Mouse (Mus musculus): Measurements from ENCODE around the gene Sidt1.

The Sidt1 gene

GRCm38 (mm10) chr16:44265562-44265961, 67.4 kb downstream of the Sidt1 start:
- in situ Hi-C loops (cut with MboI; ENCODE audit: low pct_unique_long_range_greater_than_20kb in 1 of 2, low sequenced_read_pairs in 2 of 2, unreplicated experiment in 1 of 2), result no loop called here

DNA sequence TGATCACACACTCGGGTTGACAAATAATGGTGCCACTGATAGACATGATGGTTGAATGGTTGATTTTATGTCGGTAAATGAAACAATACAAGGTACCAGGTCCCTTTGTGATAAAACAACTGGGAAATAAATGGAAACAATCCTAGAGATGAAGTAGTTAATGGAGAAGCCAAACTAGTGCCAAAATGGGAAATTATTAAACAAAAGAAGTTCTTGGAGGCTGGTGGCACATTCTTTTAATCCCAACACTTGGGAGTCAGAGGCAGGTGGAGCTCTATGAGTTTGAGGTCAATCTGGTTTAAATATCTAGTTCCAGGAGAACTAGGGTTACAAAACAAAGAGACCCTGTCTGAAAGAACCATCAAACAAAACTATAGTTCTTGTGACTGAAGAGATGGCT, 68.1 kb downstream of the Sidt1 start:
- in situ Hi-C loops (cut with MboI; ENCODE audit: low pct_unique_long_range_greater_than_20kb in 1 of 2, low sequenced_read_pairs in 2 of 2, unreplicated experiment in 1 of 2), result no loop called here

GRCm38 (mm10) chr16:44257476-44257875, 75.5 kb downstream of the Sidt1 start:
- in situ Hi-C loops (cut with MboI; ENCODE audit: low pct_unique_long_range_greater_than_20kb in 1 of 2, low sequenced_read_pairs in 2 of 2, unreplicated experiment in 1 of 2), result no loop called here

DNA sequence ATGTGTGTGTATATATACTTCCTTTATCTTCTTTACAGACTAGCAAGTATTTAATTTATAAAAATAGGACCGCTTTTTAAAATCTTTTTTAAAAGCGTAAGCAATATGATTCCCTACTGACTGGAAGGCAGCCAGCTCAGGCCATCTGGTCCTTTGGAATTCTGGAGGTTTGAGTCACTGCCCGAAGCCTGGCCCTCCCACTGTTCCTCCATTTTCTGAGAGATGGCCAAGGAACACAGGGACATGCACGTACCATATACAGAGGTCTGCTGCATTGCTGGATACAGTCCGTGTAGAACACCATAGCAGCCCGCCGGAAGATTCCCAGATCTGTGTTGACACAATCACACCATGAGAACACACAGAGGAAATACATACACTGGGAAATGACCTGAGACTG, 78.3 kb downstream of the Sidt1 start:
- in situ Hi-C loops (cut with MboI; ENCODE audit: low pct_unique_long_range_greater_than_20kb in 1 of 2, low sequenced_read_pairs in 2 of 2, unreplicated experiment in 1 of 2), result no loop called here

- in situ Hi-C loops (cut with MboI; ENCODE audit: low pct_unique_long_range_greater_than_20kb in 1 of 2, low sequenced_read_pairs in 2 of 2, unreplicated experiment in 1 of 2), result no loop called here
Measured at GRCm38 (mm10) chr16:44253797-44254634, 79.0 kb downstream of the Sidt1 start.

DNA sequence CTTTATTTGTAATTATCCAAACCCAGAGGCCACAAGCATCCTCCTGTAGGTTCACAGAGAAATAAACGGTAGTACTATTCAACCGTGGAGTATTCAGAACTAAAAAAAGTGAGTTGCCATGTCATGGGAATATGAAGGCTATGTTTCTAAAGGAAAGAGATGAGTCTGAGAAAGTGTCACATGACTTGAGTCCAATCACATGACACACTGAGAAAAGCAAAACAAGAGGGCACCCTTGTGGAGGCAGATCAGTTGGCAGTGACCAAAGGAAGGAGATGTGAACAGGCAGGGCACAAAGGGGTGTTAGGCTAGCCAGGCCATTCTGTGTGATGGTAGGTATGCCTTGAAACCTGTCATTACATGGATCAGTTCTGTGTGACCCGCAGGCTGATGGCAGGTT, 80.3 kb downstream of the Sidt1 start:
- in situ Hi-C loops (cut with MboI; ENCODE audit: low pct_unique_long_range_greater_than_20kb in 1 of 2, low sequenced_read_pairs in 2 of 2, unreplicated experiment in 1 of 2), result no loop called here

GRCm38 (mm10) chr16:44249985-44250384, 83.0 kb downstream of the Sidt1 start:
- in situ Hi-C loops (cut with MboI; ENCODE audit: low pct_unique_long_range_greater_than_20kb in 1 of 2, low sequenced_read_pairs in 2 of 2, unreplicated experiment in 1 of 2), result no loop called here

GRCm38 (mm10) chr16:44243323-44243722, 89.7 kb downstream of the Sidt1 start:
- in situ Hi-C loops (cut with MboI; ENCODE audit: low pct_unique_long_range_greater_than_20kb in 1 of 2, low sequenced_read_pairs in 2 of 2, unreplicated experiment in 1 of 2), result no loop called here

- in situ Hi-C loops (cut with MboI; ENCODE audit: low pct_unique_long_range_greater_than_20kb in 1 of 2, low sequenced_read_pairs in 2 of 2, unreplicated experiment in 1 of 2), result no loop called here
Measured at GRCm38 (mm10) chr16:44242633-44243032, 90.4 kb downstream of the Sidt1 start.

DNA sequence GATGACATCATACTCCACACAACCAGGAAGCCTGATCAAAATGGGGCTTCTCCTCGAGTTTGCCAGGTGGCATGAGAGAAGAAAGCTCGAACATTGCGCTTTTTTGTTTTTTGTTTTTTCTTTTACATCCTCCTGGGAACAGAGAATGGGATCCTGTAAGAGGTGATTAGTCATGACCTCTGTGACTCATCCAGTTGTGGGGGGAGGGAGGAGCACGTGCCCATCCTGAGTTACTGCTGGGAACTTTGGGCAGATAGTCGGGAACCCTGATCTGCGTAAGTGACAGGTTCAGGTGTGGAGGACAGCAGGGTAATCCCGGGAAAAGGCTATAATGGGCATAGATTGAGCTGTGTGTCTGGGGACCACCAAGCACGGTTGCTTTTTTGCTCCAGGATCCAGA, 92.6 kb downstream of the Sidt1 start:
- in situ Hi-C loops (cut with MboI; ENCODE audit: low pct_unique_long_range_greater_than_20kb in 1 of 2, low sequenced_read_pairs in 2 of 2, unreplicated experiment in 1 of 2), result no loop called here

- in situ Hi-C loops (cut with MboI; ENCODE audit: low pct_unique_long_range_greater_than_20kb in 1 of 2, low sequenced_read_pairs in 2 of 2, unreplicated experiment in 1 of 2), result no loop called here
Measured at GRCm38 (mm10) chr16:44238835-44239263, 94.1 kb downstream of the Sidt1 start.

DNA sequence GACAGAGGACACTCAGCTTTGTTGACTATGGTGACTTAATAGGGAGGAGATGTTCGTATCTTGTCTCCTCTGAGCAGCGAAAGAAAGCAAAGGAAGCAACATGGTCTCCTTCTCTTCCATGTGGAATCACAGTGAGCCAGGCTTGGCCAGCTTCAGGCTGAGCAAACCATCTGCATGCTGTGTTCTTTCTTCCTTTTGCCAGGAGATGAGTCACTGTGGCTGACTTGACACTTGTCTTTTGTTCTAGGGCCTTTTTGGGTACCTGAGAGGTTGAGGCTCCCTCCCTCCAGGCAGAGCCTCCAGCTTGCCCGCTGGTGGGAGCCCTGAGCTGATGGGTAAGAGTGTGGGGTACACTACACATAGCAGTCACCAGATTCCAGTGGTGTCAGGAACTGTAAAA, 95.2 kb downstream of the Sidt1 start:
- in situ Hi-C loops (cut with MboI; ENCODE audit: low pct_unique_long_range_greater_than_20kb in 1 of 2, low sequenced_read_pairs in 2 of 2, unreplicated experiment in 1 of 2), result no loop called here

- in situ Hi-C loops (cut with MboI; ENCODE audit: low pct_unique_long_range_greater_than_20kb in 1 of 2, low sequenced_read_pairs in 2 of 2, unreplicated experiment in 1 of 2), result no loop called here
Measured at GRCm38 (mm10) chr16:44233019-44233418, 100.0 kb downstream of the Sidt1 start.

DNA sequence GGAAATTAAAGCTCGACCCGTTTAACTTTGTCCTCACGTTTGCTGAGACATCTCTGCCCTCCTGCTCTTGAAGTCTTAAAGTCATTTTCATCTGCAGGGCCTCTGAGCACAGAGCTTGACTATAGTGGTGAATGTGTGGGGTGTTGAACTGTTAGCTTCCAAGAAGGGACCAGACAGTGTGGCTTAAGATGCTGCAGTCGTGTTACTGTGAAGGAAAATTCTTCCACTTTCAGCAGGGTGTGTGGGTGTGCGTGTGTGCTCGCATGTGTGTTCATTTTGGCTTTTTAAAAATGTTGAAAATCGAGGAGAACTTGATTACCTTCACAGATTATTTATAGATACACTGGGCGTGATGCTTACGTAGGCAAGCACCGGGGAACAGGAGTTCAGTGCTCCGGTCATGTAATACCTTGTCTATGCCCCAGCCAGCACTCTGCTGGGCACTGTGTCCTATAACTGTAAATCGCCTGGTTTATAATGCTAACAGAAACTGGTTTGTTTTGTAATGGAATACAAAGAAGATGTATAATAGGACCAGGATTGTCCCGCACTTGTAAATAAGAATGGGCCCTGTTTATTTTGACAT, 106.2 kb downstream of the Sidt1 start:
- in situ Hi-C loops (cut with MboI; ENCODE audit: low pct_unique_long_range_greater_than_20kb in 1 of 2, low sequenced_read_pairs in 2 of 2, unreplicated experiment in 1 of 2), result no loop called here

DNA sequence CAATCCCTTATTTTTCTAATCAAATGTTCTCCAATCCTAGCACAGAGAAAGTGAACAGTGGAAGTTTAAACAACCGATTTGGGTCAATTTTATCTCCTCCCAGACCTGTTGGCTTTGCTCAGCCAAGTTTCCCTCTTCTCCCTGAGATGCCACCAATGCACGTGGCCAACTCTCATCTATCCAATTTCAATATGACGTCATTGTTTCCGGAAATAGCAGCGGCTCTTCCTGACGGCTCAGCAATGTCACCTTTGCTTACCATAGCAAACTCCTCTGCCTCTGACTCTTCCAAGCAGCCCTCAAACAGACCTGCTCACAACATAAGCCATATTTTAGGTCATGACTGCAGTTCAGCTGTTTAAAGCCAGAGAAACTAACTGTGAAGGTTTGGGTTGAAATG, 111.5 kb downstream of the Sidt1 start:
- in situ Hi-C loops (cut with MboI; ENCODE audit: low pct_unique_long_range_greater_than_20kb in 1 of 2, low sequenced_read_pairs in 2 of 2, unreplicated experiment in 1 of 2), result no loop called here

DNA sequence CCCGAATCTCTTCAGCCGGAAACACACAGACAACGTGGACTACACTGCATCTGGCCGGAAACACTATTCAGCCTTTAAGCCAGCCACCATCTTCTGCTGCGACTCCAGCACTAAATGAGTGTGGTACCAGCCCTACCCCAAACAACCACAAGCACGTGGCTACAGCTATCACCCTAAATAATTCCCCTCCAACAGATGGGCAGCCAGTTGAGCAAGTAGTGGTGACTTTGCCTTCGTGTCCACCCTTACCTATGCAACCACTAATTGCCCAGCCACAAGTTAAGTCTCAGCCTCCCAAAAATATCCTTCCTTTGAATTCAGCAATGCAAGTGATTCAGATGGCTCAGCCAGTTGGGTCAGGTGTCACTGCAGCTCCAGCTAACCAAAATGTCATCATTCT, 116.6 kb downstream of the Sidt1 start:
- in situ Hi-C loops (cut with MboI; ENCODE audit: low pct_unique_long_range_greater_than_20kb in 1 of 2, low sequenced_read_pairs in 2 of 2, unreplicated experiment in 1 of 2), result no loop called here

GRCm38 (mm10) chr16:44215513-44215912, 117.5 kb downstream of the Sidt1 start:
- in situ Hi-C loops (cut with MboI; ENCODE audit: low pct_unique_long_range_greater_than_20kb in 1 of 2, low sequenced_read_pairs in 2 of 2, unreplicated experiment in 1 of 2), result no loop called here

DNA sequence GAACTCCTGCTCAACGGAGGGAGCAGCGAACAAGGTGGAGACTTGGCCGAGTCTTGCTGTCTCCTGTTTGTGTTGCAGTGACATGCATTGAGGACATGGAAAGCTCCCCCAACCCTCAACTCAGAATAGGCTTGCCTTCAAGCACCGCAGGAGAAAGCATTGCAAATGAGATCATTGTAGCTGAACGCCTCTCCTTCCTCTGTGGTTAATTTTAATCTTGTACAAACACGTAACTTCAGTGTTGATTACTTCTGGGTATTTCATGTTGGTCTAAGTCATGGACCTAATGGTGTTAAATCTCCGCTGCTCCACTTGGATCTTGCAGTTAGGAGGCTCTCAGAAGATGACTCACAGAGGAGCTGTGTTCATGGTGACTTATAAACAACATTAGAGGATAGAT, 120.3 kb downstream of the Sidt1 start:
- in situ Hi-C loops (cut with MboI; ENCODE audit: low pct_unique_long_range_greater_than_20kb in 1 of 2, low sequenced_read_pairs in 2 of 2, unreplicated experiment in 1 of 2), result no loop called here

DNA sequence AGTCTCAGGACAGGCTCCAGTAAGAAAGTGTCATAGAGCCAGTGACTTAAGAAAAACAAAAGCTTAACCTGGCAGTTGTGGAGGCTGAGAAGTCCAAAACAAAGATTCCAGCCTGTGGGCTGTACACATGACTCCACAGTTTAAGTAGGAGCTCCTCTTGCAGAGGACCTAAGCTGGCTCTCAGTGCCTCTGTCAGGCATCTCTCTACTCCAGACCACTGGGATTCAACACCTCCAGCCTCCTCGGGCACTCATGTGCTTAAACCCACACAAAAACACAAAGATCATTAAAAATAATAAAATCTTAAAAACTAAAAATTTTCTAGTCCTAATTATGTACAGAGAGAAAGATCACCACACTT, 122.0 kb downstream of the Sidt1 start:
- in situ Hi-C loops (cut with MboI; ENCODE audit: low pct_unique_long_range_greater_than_20kb in 1 of 2, low sequenced_read_pairs in 2 of 2, unreplicated experiment in 1 of 2), result no loop called here
